Mouse (Mus musculus) mouse embryonic stem cell (cell line): Measurements from ENCODE around the gene Plch2.

ENCODE experiments used
- in situ Hi-C, 2 experiments: fragments of 300-500 bp; cut with MboI; formaldehyde crosslinking; loops; 1 replicate in 1 of 2; 3 replicates in 1 of 2; pipeline ENCODE4 v1.14.3; 2019 to 2020; ENCODE audit warnings: low sequenced_read_pairs in 2 of 2, low pct_unique_long_range_greater_than_20kb in 1 of 2, mixed read lengths in 1 of 2; ENCODE audit not compliant: unreplicated experiment in 1 of 2

Plch2 gene

DNA sequence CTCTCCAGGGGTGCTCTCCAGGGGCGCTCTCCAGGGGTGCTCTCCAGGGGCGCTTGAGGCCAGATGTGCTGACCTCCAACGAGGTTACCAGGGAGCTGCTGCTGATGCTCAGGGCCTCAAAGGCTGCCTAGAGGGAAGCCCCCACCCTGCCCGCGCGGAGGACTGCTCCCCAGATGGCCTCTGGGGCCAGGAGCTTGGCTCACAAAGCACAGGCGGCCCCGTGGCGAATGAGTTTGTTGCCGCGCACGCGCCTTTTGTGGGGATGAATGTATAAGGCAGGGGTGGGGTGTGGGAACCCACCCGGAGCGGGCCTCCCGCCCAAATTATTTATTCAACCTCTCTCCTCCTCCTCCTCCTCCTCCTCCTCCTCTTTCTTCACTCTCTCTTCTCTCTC is 107.0 kb downstream of the Plch2 start:
- in situ Hi-C loops, result loop anchor here in 1 of 2 experiments (10.0 kb wide), 1 partner anchor 115 kb away; the partner anchor contains the start of gene Pex10

DNA sequence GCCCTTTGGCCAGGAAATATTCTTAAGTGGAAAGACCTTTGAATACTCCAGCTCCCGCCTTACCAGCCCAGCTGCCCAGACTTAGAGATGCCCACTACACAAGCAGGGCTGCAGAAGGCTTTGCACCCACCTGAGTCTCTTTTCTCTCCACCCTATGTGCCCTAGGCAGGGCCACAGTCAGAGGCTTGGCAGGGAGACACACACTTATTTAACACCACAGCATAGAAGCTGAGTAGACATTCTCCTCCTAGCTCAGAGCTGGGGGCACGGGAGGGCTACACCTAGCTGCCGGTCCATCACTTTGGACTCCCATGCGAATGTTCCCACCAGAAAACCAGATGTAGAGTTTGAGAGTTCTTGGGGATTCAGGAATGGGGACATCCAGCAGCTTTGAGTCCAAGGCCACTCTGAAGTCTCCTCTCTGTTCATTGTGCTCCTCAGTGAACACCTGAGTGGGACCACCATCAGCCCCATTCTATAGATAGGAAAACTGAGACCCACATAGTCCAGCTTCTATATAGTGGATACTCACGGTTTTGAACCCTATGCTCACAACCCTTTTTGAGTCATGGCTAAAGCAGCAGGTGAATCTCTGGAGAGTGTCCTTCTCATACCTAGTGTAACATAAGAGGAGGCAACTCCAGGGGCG is 107.5 kb downstream of the Plch2 start:
- in situ Hi-C loops, result loop anchor here in 1 of 2 experiments (10.0 kb wide), 1 partner anchor 116 kb away; the partner anchor contains the start of gene Pex10

DNA sequence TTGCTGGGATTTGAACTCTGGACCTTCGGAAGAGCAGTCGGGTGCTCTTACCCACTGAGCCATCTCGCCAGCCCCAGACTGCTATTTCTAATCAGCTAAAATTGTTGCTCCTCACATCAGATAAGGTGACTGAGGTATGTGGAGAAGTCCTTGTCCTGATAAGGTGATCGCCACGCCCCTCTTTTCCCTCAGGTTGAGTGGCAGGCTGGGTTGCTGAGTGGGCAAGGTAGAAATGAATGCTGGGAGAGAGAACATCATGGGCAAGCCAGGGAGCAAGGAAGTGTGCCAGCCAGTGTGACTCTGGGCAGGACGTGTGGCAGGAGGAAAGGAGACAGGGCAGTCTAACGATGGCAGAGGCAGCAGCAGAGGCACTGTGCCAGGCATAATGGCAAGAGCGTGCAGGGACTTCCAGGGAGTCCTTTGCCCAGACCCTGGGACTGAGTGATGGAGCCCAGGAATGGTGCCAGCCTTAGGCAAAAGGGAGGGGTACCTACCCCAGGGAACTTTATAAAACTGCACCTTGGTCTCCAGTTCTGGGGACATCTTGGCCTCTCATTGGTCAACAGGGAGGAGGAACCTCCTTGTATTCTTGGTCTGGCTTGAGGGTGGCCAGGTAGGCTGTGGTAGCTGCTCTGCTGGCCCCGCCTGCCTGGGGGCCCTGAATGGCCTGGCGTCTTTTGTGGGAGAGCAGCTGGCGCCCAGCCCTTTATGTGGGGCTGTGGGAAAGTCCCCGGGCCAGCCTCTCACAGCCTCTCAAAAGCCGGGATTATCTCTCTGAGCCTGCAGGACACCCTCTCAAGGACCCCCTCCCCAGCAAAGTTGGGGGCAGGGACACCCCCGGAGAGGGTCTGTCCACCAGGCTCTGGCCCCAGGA is 108.3 kb downstream of the Plch2 start:
- in situ Hi-C loops, result loop anchor here in 1 of 2 experiments (10.0 kb wide), 1 partner anchor 116 kb away; the partner anchor contains the start of gene Pex10

DNA sequence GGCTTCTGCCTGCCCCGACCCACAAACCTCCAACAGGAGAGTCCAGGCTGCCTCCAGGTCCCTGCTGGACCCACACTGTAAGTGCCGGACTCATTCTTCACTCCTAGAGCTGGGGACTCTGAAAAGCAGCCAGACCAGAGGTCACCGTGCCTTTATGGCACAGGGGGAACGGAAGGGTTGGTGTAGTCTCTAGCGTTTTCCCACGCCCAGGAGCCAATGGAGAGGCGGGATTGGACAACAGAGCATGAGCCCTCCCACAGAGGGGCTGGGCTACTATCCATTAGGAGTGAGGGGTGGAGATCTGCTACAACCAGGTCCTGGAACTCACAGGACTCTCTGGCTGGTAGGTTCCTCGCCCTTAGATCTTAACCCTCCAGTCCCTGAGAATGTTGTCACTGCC is 110.3 kb downstream of the Plch2 start:
- in situ Hi-C loops, result loop anchor here in 1 of 2 experiments (10.0 kb wide), 1 partner anchor 118 kb away; the partner anchor contains the start of gene Pex10

DNA sequence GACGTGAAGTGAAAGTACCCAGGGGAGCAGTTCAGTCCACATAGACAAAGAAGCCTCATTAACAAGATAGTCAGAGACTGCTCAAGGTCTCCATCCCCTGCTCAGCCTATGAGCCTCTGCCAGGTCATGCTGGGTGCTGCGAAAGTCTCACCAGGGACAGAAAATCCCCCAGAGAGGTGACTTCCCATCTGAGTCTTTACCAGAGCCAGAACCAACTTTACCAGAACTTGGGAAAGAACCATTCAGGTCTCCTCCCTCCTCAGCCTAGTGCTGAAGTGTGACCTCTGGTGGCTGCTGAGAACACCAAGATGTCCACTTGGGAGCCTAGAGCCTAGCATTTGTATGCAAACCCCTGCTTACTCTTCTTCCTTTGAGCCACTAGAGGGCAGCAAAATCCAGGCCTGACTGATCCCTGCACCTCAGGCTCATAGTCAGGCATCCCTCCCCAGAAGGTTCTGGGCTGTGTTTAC is 112.4 kb downstream of the Plch2 start:
- in situ Hi-C loops, result loop anchor here in 1 of 2 experiments (10.0 kb wide), 1 partner anchor 121 kb away; the partner anchor contains the start of gene Pex10

DNA sequence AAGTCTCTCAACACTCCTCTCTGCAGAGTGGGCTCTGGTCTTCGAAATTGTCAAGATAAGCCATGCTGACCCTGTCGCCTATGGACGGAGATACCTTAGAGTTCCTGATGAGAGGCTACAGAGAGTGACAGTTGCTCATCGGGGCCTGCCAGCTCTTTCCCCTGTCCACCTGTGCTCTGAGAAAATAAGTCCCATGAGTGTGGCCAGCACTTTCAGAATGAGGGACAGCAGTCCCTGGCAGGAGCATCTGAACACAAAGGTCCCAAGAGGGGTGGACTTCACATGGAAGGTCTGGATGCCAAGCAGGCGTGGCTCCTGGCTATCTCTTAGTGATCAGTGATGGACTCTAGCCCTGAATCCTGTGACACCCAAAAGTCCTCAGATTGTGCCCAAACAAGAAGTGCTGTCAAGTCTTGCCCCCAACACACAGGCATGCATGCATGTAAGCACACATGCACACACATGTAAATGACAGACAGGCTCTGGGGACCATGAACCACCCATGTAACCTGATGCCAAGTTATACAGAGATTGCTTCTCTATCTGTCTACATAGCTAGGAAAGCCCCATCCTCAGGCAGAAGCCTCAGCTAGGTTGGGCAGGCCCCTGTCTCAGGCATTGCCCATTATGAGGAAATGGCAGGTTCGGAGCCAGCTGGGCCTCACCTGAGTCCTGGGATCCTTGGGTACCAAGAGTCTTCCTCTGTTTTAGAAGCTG is 113.1 kb downstream of the Plch2 start:
- in situ Hi-C loops, result loop anchor here in 1 of 2 experiments (10.0 kb wide), 1 partner anchor 121 kb away; the partner anchor contains the start of gene Pex10

DNA sequence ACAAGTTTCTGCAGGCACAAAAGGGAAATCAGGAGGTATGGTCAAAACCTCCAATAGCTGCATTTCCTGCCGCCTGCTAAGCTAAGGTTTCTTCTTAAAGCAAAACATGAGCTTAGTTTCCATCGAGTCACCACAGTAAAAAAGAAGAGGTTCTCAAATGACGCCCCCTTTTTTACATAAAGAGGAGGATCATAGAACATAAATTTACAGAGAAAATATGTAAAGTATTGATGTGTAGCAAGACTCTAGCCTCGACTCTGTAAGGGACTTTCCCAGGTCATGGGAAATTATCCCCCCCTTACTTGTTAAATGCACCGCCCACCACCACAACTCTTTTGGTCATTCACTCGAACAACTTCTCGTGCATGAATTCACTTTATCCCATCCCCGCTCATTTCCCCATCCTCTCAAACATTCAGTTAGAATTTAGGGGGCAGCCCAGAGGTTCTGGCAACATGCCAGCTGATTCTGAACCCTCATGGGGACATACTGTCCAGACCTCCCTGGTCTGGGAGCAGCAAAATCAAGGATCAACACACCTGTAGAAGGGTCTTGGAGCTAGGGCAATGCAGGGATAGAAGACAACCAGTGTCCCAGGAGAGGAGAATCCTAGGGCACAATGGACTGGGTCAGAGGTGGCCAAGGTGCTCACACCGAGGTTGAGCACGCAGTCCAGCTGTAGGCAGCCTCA is 113.8 kb downstream of the Plch2 start:
- in situ Hi-C loops, result loop anchor here in 1 of 2 experiments (10.0 kb wide), 1 partner anchor 122 kb away; the partner anchor contains the start of gene Pex10

DNA sequence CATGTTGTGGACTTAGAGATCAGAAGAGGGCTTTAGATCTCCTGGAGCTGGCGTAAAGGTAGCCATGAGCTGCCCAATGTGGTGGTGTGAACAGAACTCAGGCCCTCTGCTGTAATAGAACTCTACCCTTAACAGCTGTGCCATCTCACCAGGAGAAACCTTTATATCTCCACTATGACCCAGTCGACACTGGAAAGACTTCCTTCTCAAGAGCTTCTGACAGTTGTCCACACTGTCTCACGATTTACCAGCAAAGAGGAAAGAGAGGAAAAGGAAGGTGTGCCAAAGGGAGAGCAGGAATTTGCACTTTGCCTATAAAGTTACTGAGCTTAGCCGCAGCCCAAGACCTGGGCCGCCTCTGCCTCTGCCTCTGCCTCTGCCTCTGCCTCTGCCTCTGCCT is 114.8 kb downstream of the Plch2 start:
- in situ Hi-C loops, result loop anchor here in 1 of 2 experiments (10.0 kb wide), 1 partner anchor 123 kb away; the partner anchor contains the start of gene Pex10

DNA sequence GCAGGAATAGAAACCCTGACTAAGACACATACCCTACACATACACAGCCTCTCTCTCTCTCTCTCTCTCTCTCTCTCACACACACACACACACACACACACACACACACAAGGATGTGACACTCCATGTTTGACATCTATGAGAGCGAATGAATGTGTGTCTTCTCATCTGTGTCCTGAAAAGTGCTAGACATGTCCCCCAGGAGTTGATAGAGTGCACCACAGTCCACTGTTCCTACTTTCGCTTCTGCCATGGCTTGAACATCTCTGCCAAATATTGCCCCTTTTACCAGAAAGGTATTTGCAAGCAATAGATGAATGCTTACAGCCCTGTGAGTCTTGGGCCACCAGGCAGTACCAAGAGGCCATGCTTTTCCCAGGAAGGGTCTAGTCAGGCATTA is 116.4 kb downstream of the Plch2 start:
- in situ Hi-C loops, result loop anchor here in 1 of 2 experiments (10.0 kb wide), 1 partner anchor 125 kb away; the partner anchor contains the start of gene Pex10

DNA sequence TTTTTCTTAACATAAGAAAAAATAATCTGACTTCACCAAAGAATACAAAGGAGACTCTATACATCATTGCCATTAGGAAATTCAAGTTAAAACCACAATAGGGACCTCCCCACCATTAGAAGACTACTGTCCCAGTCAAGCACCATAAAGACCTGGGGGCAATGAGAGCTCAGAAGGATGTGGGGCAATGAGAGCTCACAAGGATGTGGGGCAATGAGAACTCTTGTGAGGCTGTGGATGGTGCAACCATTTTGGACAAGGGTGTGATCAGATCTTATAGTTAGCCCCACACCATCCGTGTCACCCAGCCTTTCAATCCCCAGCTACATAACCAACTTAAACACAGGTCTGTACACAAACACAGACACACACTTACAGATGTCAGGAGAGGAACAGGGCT is 118.8 kb downstream of the Plch2 start:
- in situ Hi-C loops, result no loop called here

DNA sequence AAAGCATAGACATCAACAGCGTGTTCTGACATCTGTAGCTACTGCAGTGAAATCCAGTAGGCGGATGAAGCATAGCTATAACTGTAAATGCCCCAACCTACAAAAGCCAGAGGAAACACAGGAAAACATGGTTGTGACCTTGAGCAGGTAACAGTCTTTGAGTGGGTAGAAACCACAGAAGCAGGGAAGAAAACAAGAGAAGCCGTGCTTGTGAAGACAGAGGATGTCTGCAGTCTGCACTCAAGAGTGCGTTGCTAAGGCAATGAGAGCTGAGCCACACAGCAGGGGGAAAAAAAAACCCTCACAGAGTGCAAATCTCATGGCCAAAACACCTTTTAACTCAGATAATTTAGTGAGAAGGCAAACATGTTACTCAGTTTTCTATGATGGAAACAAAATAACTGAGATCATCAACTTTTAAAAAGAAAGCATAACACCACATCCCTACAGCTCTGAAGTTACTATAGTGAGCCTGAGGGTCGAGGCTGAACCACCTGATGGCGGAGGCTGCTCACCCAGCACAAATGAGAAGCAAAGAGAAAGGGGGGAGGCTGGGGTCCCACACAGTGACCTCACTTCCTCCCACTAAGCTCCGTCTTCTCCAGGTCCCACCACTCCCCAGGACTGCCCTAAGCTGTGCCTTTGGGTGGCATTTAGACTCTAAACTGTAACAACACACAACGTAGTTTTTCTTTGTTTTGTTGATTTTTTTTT is 119.9 kb downstream of the Plch2 start:
- in situ Hi-C loops, result no loop called here

DNA sequence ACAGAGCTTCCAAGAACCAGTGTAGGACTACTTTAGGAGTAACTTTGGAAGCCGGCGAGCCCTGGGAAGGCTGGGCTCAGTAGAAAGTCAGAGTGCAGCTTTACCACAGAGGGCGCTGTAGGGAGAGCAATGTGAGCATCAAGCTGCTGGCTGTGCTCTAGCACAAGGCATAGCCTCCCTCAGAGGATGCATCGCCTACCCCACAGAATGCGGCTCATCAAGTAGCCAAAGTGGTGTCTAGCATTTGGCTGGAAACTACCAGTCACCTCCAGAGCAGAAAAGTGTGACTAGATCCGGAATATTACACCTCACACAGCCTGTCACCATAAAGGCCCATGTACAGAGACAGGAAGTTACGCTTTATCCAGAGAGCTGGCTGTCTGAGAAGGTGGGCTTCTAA is 120.8 kb downstream of the Plch2 start:
- in situ Hi-C loops, result no loop called here

DNA sequence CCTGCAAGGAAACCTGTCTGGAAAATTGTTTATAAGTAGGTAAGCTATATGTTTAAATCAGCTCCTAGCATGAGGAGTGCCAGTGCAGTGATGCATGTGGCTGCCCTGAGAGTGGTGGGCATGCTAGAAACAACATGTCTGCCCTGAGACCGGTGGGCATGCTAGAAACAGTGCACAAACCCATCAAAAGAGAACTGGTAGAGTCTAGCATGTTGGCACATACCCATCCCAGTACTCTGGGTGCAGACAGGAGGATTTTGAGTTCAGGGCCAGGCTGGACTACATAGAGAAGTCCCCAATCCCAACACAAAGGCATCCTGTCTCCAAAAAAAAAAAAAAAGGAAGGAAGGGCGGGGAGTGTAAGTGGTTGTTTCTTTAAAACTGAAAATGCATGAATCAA is 121.8 kb downstream of the Plch2 start:
- in situ Hi-C loops, result no loop called here

DNA sequence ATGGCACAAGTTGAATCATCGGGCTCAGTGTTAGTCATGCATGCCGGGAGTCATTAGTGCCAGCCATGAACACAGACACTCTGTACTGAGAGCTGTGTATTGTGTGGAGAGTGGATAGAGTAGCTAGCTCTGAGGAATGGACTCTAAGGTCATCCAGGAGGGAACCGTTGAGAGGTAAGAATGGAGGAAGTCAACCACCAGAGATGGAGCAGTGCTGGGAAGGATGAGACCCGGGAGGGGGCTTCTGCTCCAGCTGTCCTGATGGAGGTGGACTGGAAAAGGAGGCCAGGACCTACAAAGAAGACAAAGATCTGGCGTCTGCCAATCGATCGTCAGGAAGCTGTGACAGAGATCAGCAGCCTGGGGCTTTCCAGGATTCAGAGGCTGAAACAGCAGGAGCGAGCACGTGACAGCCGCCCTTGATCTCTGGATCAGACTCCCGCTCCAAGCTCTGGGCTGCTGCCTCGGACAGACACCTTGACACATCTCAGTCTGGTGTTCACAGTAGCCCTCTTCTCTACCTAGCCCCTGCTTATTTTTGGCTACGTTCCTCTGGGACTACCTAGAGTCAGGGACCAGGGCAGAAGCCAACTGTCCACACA is 123.2 kb downstream of the Plch2 start:
- in situ Hi-C loops, result no loop called here
